Mouse (Mus musculus): ENCODE data around the gene Hoxd9. TPM values are rescaled to one million over a fixed set of nuclear protein-coding genes. Genes with fewer than 3 reads are reported as not detected.

Hoxd9 gene
- 4.4 and 5.9 TPM in 2 replicates for polyA plus RNA-seq (2015; fragmentation: Nextera tagmentation; extraction: Ambion mirVana)

GRCm38 (mm10) chr2:74697567-74698121 lies at the start of gene Hoxd9:
TSS of gene Hoxd9 (plus strand) at chr2:74697727.
- 0 out of 2 replicates have a peak within 1 kb of the TSS, but pooled peaks have one; percentile 32 for H3K27ac ChIP-seq
- H3K4me2 ChIP-seq (replicated peaks), result peak within 1 kb of the TSS; percentile 65
- H3K27me3 ChIP-seq (replicated peaks), result peaks cover 90% of the 10 kb centered on the region
- no peaks in the 10 kb centered on the region for H3K9me3 ChIP-seq
- H3K9ac ChIP-seq, result peak within 1 kb of the TSS; percentile 42
- peak within 1 kb of the TSS; percentile 41 for H3K4me3 ChIP-seq (replicated peaks)
- peak; percentile 41 for ATAC-seq
- WGBS, result 1% methylated on average over 43 of the region's 43 CpGs
- H3K4me1 ChIP-seq (replicated peaks), result peaks cover 14% of the 10 kb centered on the region
- H3K36me3 ChIP-seq, result no peaks in the 10 kb centered on the region

GRCm38 (mm10) chr2:74652996-74653340 lies 44.6 kb upstream of the Hoxd9 start:
- Histone ChIP-seq H3K27ac (no peak overlapping the region), H3K27me3 (replicated peaks) (peaks cover 86% of the 10 kb centered on the region), H3K4me3 (replicated peaks) (no peak overlapping the region), H3K4me2 (replicated peaks) (no peak overlapping the region), H3K9ac (no peak overlapping the region), H3K4me1 (replicated peaks) (peaks cover 15% of the 10 kb centered on the region), H3K36me3 (no peaks in the 10 kb centered on the region), H3K9me3 (no peaks in the 10 kb centered on the region)
- no peak for ATAC-seq
- WGBS, result 40% methylated on average over 2 of the region's 2 CpGs

GRCm38 (mm10) chr2:74653781-74654535 lies 43.6 kb upstream of the Hoxd9 start:
- no peak overlapping the region for H3K27ac ChIP-seq
- H3K9ac ChIP-seq, result no peak overlapping the region
- no peaks in the 10 kb centered on the region for H3K36me3 ChIP-seq
- no peaks in the 10 kb centered on the region for H3K9me3 ChIP-seq
- H3K4me1 ChIP-seq (replicated peaks), result peaks cover 19% of the 10 kb centered on the region
- no peak overlapping the region for H3K4me3 ChIP-seq (replicated peaks)
- H3K4me2 ChIP-seq (replicated peaks), result no peak overlapping the region
- ATAC-seq, result no peak
- peaks cover 86% of the 10 kb centered on the region for H3K27me3 ChIP-seq (replicated peaks)
- 14% methylated on average over 17 of the region's 17 CpGs for WGBS

- ATAC-seq, result peak; percentile 48
Measured at GRCm38 (mm10) chr2:74654743-74655419, 42.6 kb upstream of the Hoxd9 start.

GRCm38 (mm10) chr2:74655420-74655781 lies 42.1 kb upstream of the Hoxd9 start:
- no peaks in the 10 kb centered on the region for H3K9me3 ChIP-seq
- H3K27ac ChIP-seq, result no peak overlapping the region
- no peaks in the 10 kb centered on the region for H3K36me3 ChIP-seq
- H3K27me3 ChIP-seq (replicated peaks), result peaks cover 83% of the 10 kb centered on the region
- H3K9ac ChIP-seq, result no peak overlapping the region
- peak; percentile 52 for ATAC-seq
- H3K4me3 ChIP-seq (replicated peaks), result peak overlapping the region; percentile 40
- peak overlapping the region; percentile 73 for H3K4me2 ChIP-seq (replicated peaks)
- WGBS, result 2% methylated on average over 43 of the region's 47 CpGs
- H3K4me1 ChIP-seq (replicated peaks), result peaks cover 22% of the 10 kb centered on the region

More at GRCm38 (mm10) chr2:74654743-74655419, 42.6 kb upstream of the Hoxd9 start:
- Histone ChIP-seq H3K27ac (no peak overlapping the region), H3K4me2 (replicated peaks) (peak overlapping the region; percentile 73), H3K27me3 (replicated peaks) (peaks cover 85% of the 10 kb centered on the region), H3K36me3 (no peaks in the 10 kb centered on the region), H3K9ac (no peak overlapping the region), H3K9me3 (no peaks in the 10 kb centered on the region), H3K4me1 (replicated peaks) (peaks cover 22% of the 10 kb centered on the region), H3K4me3 (replicated peaks) (0 out of 2 replicates have a peak overlapping the region, but pooled peaks have one; percentile 40)
- 4% methylated on average over 20 of the region's 20 CpGs for WGBS

- Histone ChIP-seq H3K4me2 (replicated peaks) (peak overlapping the region; percentile 73), H3K9ac (no peak overlapping the region; the same call in 1 of the 2 replicates), H3K9me3 (no peaks in the 10 kb centered on the region), H3K4me1 (replicated peaks) (peaks cover 22% of the 10 kb centered on the region), H3K27me3 (replicated peaks) (peaks cover 83% of the 10 kb centered on the region), H3K27ac (no peak overlapping the region), H3K36me3 (no peaks in the 10 kb centered on the region), H3K4me3 (replicated peaks) (peak overlapping the region; percentile 40)
- ATAC-seq, result peak; percentile 51
- WGBS, result under 1% methylated on average over 65 of the region's 69 CpGs
Measured at GRCm38 (mm10) chr2:74655821-74656631, 41.5 kb upstream of the Hoxd9 start.

- H3K27ac ChIP-seq, result no peak overlapping the region
- ATAC-seq, result no peak
- WGBS, result 5% methylated on average over 4 of the region's 4 CpGs
- no peak overlapping the region for H3K4me2 ChIP-seq (replicated peaks)
- H3K4me3 ChIP-seq (replicated peaks), result no peak overlapping the region
- H3K9ac ChIP-seq, result no peak overlapping the region
- peaks cover 84% of the 10 kb centered on the region for H3K27me3 ChIP-seq (replicated peaks)
- no peaks in the 10 kb centered on the region for H3K36me3 ChIP-seq
- peaks cover 24% of the 10 kb centered on the region for H3K4me1 ChIP-seq (replicated peaks)
- no peaks in the 10 kb centered on the region for H3K9me3 ChIP-seq
Measured at GRCm38 (mm10) chr2:74656632-74657021, 40.9 kb upstream of the Hoxd9 start.

GRCm38 (mm10) chr2:74657251-74658023 lies 40.1 kb upstream of the Hoxd9 start:
- ATAC-seq, result no peak
- H3K4me3 ChIP-seq (replicated peaks), result peak overlapping the region; percentile 12; the same call in 1 of the 2 replicates
- H3K27me3 ChIP-seq (replicated peaks), result peaks cover 84% of the 10 kb centered on the region
- peaks cover 26% of the 10 kb centered on the region for H3K4me1 ChIP-seq (replicated peaks)
- no peaks in the 10 kb centered on the region for H3K36me3 ChIP-seq
- H3K4me2 ChIP-seq (replicated peaks), result 0 out of 2 replicates have a peak overlapping the region, but pooled peaks have one; percentile 22
- H3K27ac ChIP-seq, result no peak overlapping the region
- 3% methylated on average over 62 of the region's 62 CpGs for WGBS
- H3K9me3 ChIP-seq, result no peaks in the 10 kb centered on the region
- H3K9ac ChIP-seq, result no peak overlapping the region

DNA sequence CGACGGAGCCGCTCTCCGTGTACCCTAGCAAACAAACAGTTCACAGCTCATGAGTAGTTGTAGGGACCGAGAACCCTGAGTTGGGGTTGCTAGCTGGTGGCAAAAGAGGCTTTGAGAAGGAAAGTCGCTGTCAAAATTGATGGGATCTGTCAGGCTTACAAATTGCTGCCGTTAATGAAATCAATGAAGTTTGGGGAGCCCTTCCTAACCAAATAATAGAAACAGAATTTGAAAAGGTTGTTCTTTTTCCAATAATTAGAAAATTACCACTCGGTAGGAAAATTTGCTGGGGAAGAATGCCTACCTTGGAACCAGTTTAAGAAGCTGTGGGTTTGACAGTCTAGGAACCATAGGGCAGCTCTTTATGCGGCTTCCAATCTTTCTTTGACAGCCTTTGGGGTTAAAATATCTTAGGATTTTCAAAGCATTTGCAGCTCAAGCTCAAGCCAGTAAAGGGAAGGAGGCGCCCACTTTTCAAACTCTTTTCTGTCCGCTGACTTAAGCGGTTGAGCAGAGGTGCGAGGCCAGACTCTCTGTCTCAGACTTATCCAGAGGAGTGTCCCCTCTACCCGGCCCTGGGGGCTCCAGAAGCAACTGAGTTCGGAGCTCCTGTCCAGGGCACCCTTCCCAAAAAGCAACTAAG lies 39.4 kb upstream of the Hoxd9 start:
- Histone ChIP-seq H3K9ac (no peak overlapping the region), H3K27ac (no peak overlapping the region), H3K27me3 (replicated peaks) (peaks cover 88% of the 10 kb centered on the region), H3K4me2 (replicated peaks) (0 out of 2 replicates have a peak overlapping the region, but pooled peaks have one; percentile 22), H3K36me3 (no peaks in the 10 kb centered on the region), H3K4me1 (replicated peaks) (peaks cover 26% of the 10 kb centered on the region), H3K4me3 (replicated peaks) (0 out of 2 replicates have a peak overlapping the region, but pooled peaks have one; percentile 12), H3K9me3 (no peaks in the 10 kb centered on the region)
- ATAC-seq, result no peak
- WGBS, result 3% methylated on average over 15 of the region's 15 CpGs

- under 1% methylated on average over 47 of the region's 47 CpGs for WGBS
- Histone ChIP-seq H3K4me2 (replicated peaks) (no peak overlapping the region), H3K27me3 (replicated peaks) (peaks cover 93% of the 10 kb centered on the region), H3K4me3 (replicated peaks) (no peak overlapping the region; the same call in 1 of the 2 replicates), H3K4me1 (replicated peaks) (peaks cover 26% of the 10 kb centered on the region), H3K36me3 (no peaks in the 10 kb centered on the region), H3K9me3 (no peaks in the 10 kb centered on the region), H3K9ac (no peak overlapping the region), H3K27ac (no peak overlapping the region)
- ATAC-seq, result no peak
Measured at GRCm38 (mm10) chr2:74658667-74659371, 38.7 kb upstream of the Hoxd9 start.
